Mouse (Mus musculus): Measurements from ENCODE around the gene Ninj2. TPM values are rescaled to one million over a fixed set of nuclear protein-coding genes. Genes with fewer than 3 reads are reported as not detected.

Gene Ninj2
- polyA plus RNA-seq, 1 experiment, result not detected

GRCm38 (mm10) chr6:120206586-120206985 lies 113.4 kb downstream of the Ninj2 start:
- H3K27me3 ChIP-seq (ENCODE audit: control insufficient read depth, insufficient read depth, insufficient read length), result peaks cover 51% of the 10 kb centered on the region

DNA sequence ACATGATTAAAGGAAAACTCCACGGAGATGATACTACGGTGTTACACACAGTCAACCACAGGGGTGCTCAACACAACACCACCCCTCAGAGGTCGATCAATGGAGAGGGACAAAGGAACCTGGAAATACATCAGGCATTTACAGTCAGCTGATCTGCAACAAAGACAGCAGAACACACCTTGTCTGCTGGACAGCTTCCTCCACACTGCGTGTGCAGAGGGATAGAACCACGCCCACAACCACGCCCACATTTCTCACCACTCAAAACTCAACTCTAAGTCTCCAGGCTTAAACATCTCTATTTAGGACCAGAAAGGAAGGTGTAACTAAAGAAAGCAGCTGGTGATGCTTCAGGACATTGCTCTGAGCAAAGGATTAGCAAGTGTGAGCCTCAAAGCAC lies 118.4 kb downstream of the Ninj2 start:
- Histone ChIP-seq H3K79me2 (ENCODE audit: control insufficient read depth, insufficient read depth) (no peaks in the 10 kb centered on the region), H3ac (ENCODE audit: control insufficient read depth, insufficient read length, low read depth) (no peak overlapping the region), H3K36me3 (ENCODE audit: control insufficient read depth, insufficient read depth) (no peaks in the 10 kb centered on the region), H3K79me3 (ENCODE audit: low read depth) (no peaks in the 10 kb centered on the region), H3K27me3 (ENCODE audit: control insufficient read depth, insufficient read depth, insufficient read length) (peaks cover 14% of the 10 kb centered on the region), H3K4me3 (ENCODE audit: insufficient read depth, poor library complexity, severe bottlenecking) (no peak overlapping the region)
- TF ChIP-seq CTCF (IDR thresholded peaks at IDR 0.05; ENCODE audit: control insufficient read depth, insufficient read depth, insufficient read length), result no peak
- TF ChIP-seq USF1 (IDR thresholded peaks at IDR 0.05; ENCODE audit: low read depth), result no peak
- no peak for TF ChIP-seq FOSL1 (IDR thresholded peaks at IDR 0.05; ENCODE audit: insufficient read depth, low read length, poor library complexity, severe bottlenecking)
- TF ChIP-seq CEBPB (IDR thresholded peaks at IDR 0.05; ENCODE audit: low read depth), result no peak
- no peak for TF ChIP-seq MYOD1 (IDR thresholded peaks at IDR 0.05; ENCODE audit: control insufficient read depth, insufficient read length, low read depth)

More at GRCm38 (mm10) chr6:120206586-120206985, 113.4 kb downstream of the Ninj2 start:
- H3K4me3 ChIP-seq (ENCODE audit: insufficient read depth, poor library complexity, severe bottlenecking), result no peak overlapping the region
- no peak overlapping the region for H3ac ChIP-seq (ENCODE audit: control insufficient read depth, insufficient read length, low read depth)
- TF ChIP-seq MYOD1 (IDR thresholded peaks at IDR 0.05; ENCODE audit: control insufficient read depth, insufficient read length, low read depth) (no peak), USF1 (IDR thresholded peaks at IDR 0.05; ENCODE audit: low read depth) (no peak), FOSL1 (IDR thresholded peaks at IDR 0.05; ENCODE audit: insufficient read depth, low read length, poor library complexity, severe bottlenecking) (no peak)
- no peaks in the 10 kb centered on the region for H3K36me3 ChIP-seq (ENCODE audit: control insufficient read depth, insufficient read depth)
- H3K79me3 ChIP-seq (ENCODE audit: low read depth), result no peaks in the 10 kb centered on the region
- no peaks in the 10 kb centered on the region for H3K79me2 ChIP-seq (ENCODE audit: control insufficient read depth, insufficient read depth)

DNA sequence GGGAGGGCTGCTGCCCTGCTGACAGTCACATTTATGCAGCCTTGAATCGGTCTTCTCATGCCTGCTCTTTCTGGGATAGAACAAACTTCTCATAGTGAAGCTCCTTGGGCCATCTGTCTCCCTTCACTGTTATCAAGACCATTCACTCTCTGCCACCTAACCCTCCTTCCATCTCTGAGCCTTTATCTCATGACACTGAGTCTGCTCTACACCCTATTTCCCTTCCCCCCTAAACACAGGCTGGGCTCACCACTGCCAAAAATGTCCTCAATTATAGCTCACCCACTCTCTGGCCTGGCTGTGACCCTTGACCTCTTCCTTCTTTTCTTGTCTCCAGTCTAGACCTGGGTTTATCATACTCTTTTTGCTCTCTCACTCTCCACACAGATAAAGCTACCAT lies 123.6 kb downstream of the Ninj2 start:
- H3K36me3 ChIP-seq (ENCODE audit: control insufficient read depth, insufficient read depth), result no peaks in the 10 kb centered on the region
- H3ac ChIP-seq (ENCODE audit: control insufficient read depth, insufficient read length, low read depth), result no peak overlapping the region
- no peaks in the 10 kb centered on the region for H3K27me3 ChIP-seq (ENCODE audit: control insufficient read depth, insufficient read depth, insufficient read length)
- TF ChIP-seq CTCF (IDR thresholded peaks at IDR 0.05; ENCODE audit: control insufficient read depth, insufficient read depth, insufficient read length), result no peak
- TF ChIP-seq MYOD1 (IDR thresholded peaks at IDR 0.05; ENCODE audit: control insufficient read depth, insufficient read length, low read depth), result no peak
- no peak for TF ChIP-seq CEBPB (IDR thresholded peaks at IDR 0.05; ENCODE audit: low read depth)
- TF ChIP-seq MAX (IDR thresholded peaks at IDR 0.05), result no peak
- no peak for TF ChIP-seq FOSL1 (IDR thresholded peaks at IDR 0.05; ENCODE audit: insufficient read depth, low read length, poor library complexity, severe bottlenecking)
- TF ChIP-seq MYOG (IDR thresholded peaks at IDR 0.05; ENCODE audit: control insufficient read depth, extremely low read depth, insufficient read length), result no peak
- TF ChIP-seq USF1 (IDR thresholded peaks at IDR 0.05; ENCODE audit: low read depth), result no peak
- no peak overlapping the region for H3K4me3 ChIP-seq (ENCODE audit: insufficient read depth, poor library complexity, severe bottlenecking)
- no peaks in the 10 kb centered on the region for H3K79me3 ChIP-seq (ENCODE audit: low read depth)
- no peaks in the 10 kb centered on the region for H3K79me2 ChIP-seq (ENCODE audit: control insufficient read depth, insufficient read depth)

- no peaks in the 10 kb centered on the region for H3K36me3 ChIP-seq (ENCODE audit: control insufficient read depth, insufficient read depth)
- no peak for TF ChIP-seq MYOD1 (IDR thresholded peaks at IDR 0.05; ENCODE audit: control insufficient read depth, insufficient read length, low read depth)
- no peak for TF ChIP-seq MAX (IDR thresholded peaks at IDR 0.05)
- no peak for TF ChIP-seq CEBPB (IDR thresholded peaks at IDR 0.05; ENCODE audit: low read depth)
- peak; percentile 45 for TF ChIP-seq USF1 (IDR thresholded peaks at IDR 0.05; ENCODE audit: low read depth)
- no peak overlapping the region for H3ac ChIP-seq (ENCODE audit: control insufficient read depth, insufficient read length, low read depth)
- no peak overlapping the region for H3K4me3 ChIP-seq (ENCODE audit: insufficient read depth, poor library complexity, severe bottlenecking)
- no peaks in the 10 kb centered on the region for H3K27me3 ChIP-seq (ENCODE audit: control insufficient read depth, insufficient read depth, insufficient read length)
- H3K79me2 ChIP-seq (ENCODE audit: control insufficient read depth, insufficient read depth), result no peaks in the 10 kb centered on the region
- H3K79me3 ChIP-seq (ENCODE audit: low read depth), result no peaks in the 10 kb centered on the region
Observed at GRCm38 (mm10) chr6:120219281-120219680, 126.1 kb downstream of the Ninj2 start.

GRCm38 (mm10) chr6:120222669-120223068 lies 129.5 kb downstream of the Ninj2 start:
- no peaks in the 10 kb centered on the region for H3K27me3 ChIP-seq (ENCODE audit: control insufficient read depth, insufficient read depth, insufficient read length)
- TF ChIP-seq CTCF (IDR thresholded peaks at IDR 0.05; ENCODE audit: control insufficient read depth, insufficient read depth, insufficient read length) (peak; percentile 61), MYOG (IDR thresholded peaks at IDR 0.05; ENCODE audit: control insufficient read depth, extremely low read depth, insufficient read length) (no peak)
- no peaks in the 10 kb centered on the region for H3K79me3 ChIP-seq (ENCODE audit: low read depth)
- no peak overlapping the region for H3K4me3 ChIP-seq (ENCODE audit: insufficient read depth, poor library complexity, severe bottlenecking)
- no peaks in the 10 kb centered on the region for H3K36me3 ChIP-seq (ENCODE audit: control insufficient read depth, insufficient read depth)
- no peaks in the 10 kb centered on the region for H3K79me2 ChIP-seq (ENCODE audit: control insufficient read depth, insufficient read depth)
- no peak overlapping the region for H3ac ChIP-seq (ENCODE audit: control insufficient read depth, insufficient read length, low read depth)

- Histone ChIP-seq H3K36me3 (ENCODE audit: control insufficient read depth, insufficient read depth) (no peaks in the 10 kb centered on the region), H3K4me3 (ENCODE audit: insufficient read depth, poor library complexity, severe bottlenecking) (no peak overlapping the region), H3K79me3 (ENCODE audit: low read depth) (no peaks in the 10 kb centered on the region), H3K79me2 (ENCODE audit: control insufficient read depth, insufficient read depth) (no peaks in the 10 kb centered on the region), H3ac (ENCODE audit: control insufficient read depth, insufficient read length, low read depth) (no peak overlapping the region), H3K27me3 (ENCODE audit: control insufficient read depth, insufficient read depth, insufficient read length) (no peaks in the 10 kb centered on the region)
- TF ChIP-seq USF1 (IDR thresholded peaks at IDR 0.05; ENCODE audit: low read depth) (no peak), CEBPB (IDR thresholded peaks at IDR 0.05; ENCODE audit: low read depth) (no peak), MYOG (IDR thresholded peaks at IDR 0.05; ENCODE audit: control insufficient read depth, extremely low read depth, insufficient read length) (no peak), FOSL1 (IDR thresholded peaks at IDR 0.05; ENCODE audit: insufficient read depth, low read length, poor library complexity, severe bottlenecking) (no peak), MYOD1 (IDR thresholded peaks at IDR 0.05; ENCODE audit: control insufficient read depth, insufficient read length, low read depth) (no peak), CTCF (IDR thresholded peaks at IDR 0.05; ENCODE audit: control insufficient read depth, insufficient read depth, insufficient read length) (no peak), MAX (IDR thresholded peaks at IDR 0.05) (no peak)
Observed at GRCm38 (mm10) chr6:120225355-120225754, 132.2 kb downstream of the Ninj2 start.
